Mouse (Mus musculus): Measurements from ENCODE around the gene Rai1. TPM values are rescaled to one million over a fixed set of nuclear protein-coding genes. Genes with fewer than 3 reads are reported as not detected.

The Rai1 gene
- 10 to 100 TPM; 34.8 to 53.0 TPM for total RNA-seq (2021)
- long read RNA-seq, experiment 1, partial matches to known transcripts, result 17 of 24 reads
- long read RNA-seq, experiment 1, other reads (novel, unspliced or antisense), result 4 of 24 reads
- long read RNA-seq, experiment 2, partial matches to known transcripts, result 10 of 11 reads
- long read RNA-seq, experiment 2, other reads (novel, unspliced or antisense), result 0 of 11 reads

- peak; percentile 97 for DNase-seq
These were observed at the start of gene Rai1 for GRCm38 (mm10) chr11:60104810-60105592. TSS of gene Rai1 (plus strand) at chr11:60105013.

GRCm38 (mm10) chr11:60056520-60056919 lies 48.3 kb upstream of the Rai1 start:
- DNase-seq, result no peak

- no peak for DNase-seq
These were observed 46.8 kb upstream of the Rai1 start for GRCm38 (mm10) chr11:60057987-60058386.

GRCm38 (mm10) chr11:60058441-60058840 lies 46.4 kb upstream of the Rai1 start:
- no peak for DNase-seq

- no peak for DNase-seq
These were observed 44.8 kb upstream of the Rai1 start for GRCm38 (mm10) chr11:60060026-60060425.

GRCm38 (mm10) chr11:60061504-60062006 lies 43.3 kb upstream of the Rai1 start:
- DNase-seq, result no peak

- no peak for DNase-seq
These were observed 39.5 kb upstream of the Rai1 start for GRCm38 (mm10) chr11:60065267-60065666.

- DNase-seq, result no peak
These were observed 37.2 kb upstream of the Rai1 start for GRCm38 (mm10) chr11:60067646-60068045.

GRCm38 (mm10) chr11:60068631-60069030 lies 36.2 kb upstream of the Rai1 start:
- no peak for DNase-seq

GRCm38 (mm10) chr11:60070599-60070998 lies 34.2 kb upstream of the Rai1 start:
- peak; percentile 75 for DNase-seq

GRCm38 (mm10) chr11:60071221-60071620 lies 33.6 kb upstream of the Rai1 start:
- DNase-seq, result peak; percentile 47

GRCm38 (mm10) chr11:60073121-60073520 lies 31.7 kb upstream of the Rai1 start:
- DNase-seq, result no peak

- peak; percentile 52 for DNase-seq
These were observed 30.8 kb upstream of the Rai1 start for GRCm38 (mm10) chr11:60073936-60074502.

GRCm38 (mm10) chr11:60076183-60076582 lies 28.6 kb upstream of the Rai1 start:
- peak; percentile 55 for DNase-seq

GRCm38 (mm10) chr11:60076790-60077189 lies 28.0 kb upstream of the Rai1 start:
- DNase-seq, result peak; percentile 82

GRCm38 (mm10) chr11:60084589-60084988 lies 20.2 kb upstream of the Rai1 start:
- DNase-seq, result peak; percentile 73

GRCm38 (mm10) chr11:60086676-60087075 lies 18.1 kb upstream of the Rai1 start:
- DNase-seq, result no peak

- DNase-seq, result no peak
These were observed 15.9 kb upstream of the Rai1 start for GRCm38 (mm10) chr11:60088947-60089346.

- DNase-seq, result no peak
These were observed 14.0 kb upstream of the Rai1 start for GRCm38 (mm10) chr11:60090696-60091421.

- no peak for DNase-seq
These were observed 13.4 kb upstream of the Rai1 start for GRCm38 (mm10) chr11:60091422-60091761.

GRCm38 (mm10) chr11:60093227-60093626 lies 11.6 kb upstream of the Rai1 start:
- no peak for DNase-seq

- DNase-seq, result no peak
These were observed 10.7 kb upstream of the Rai1 start for GRCm38 (mm10) chr11:60093984-60094587.
